Mouse (Mus musculus): Measurements from ENCODE around the gene Sik3.
A peak's percentile ranks its signal among the peaks of the same experiment; 100 is the strongest.
"Not testable (repeated sequence)": the region's sequence is repeated elsewhere in the genome, so short reads cannot be mapped to it uniquely, and the experiment has no call there.

Sik3 gene

DNA sequence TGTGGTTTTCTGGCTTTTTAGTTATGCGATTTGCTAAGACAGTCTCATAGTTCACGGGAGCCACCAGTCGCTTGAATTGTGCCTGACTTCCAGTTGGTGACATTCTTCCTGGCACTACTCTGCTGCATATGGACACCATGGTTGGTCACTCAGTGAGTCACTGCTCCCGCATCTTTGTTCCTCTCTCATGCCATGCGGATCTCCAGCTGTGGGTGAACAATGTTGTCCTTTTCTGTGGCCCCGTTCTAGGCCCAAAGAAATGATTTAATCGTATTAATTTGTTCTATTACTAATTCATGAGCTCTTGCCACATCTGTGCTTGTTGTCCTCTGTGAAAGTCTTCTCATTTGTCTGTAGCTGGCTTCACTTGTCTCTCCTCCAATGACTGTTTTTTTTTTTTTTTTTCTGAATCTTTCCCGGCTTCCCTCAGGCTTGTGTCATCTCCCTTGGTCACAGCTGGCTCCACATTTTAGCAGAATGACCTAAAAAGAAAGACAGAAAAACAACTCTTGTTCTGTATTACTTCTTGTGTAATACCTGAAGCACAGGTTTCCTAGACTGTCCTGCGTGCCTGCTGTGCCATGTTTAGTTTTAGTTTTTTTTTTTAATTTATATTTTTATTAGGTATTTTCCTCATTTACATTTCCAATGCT is 40.5 kb downstream of the Sik3 start:
- no peak for DNase-seq (ENCODE audit: low read depth, low spot score)

DNA sequence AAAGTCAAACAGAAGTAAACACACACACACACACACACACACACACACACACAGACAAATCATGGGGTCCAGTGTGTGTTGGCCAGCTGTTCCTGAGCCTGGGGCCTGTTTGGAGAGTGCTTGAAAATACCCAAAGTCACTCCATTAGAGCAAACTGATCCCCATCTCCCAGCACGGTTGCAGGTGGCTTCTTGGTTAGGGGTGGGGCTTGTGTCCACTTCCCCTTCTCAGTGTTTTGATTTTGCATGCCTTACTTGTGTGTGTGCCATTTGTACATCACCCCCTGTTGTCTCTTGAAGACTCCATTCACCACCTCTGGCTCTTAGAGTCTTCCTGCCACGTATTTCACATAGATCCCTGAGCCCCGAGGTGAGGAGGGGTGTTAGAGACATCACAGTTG is 45.4 kb downstream of the Sik3 start:
- no peak for DNase-seq (ENCODE audit: low read depth, low spot score)

DNA sequence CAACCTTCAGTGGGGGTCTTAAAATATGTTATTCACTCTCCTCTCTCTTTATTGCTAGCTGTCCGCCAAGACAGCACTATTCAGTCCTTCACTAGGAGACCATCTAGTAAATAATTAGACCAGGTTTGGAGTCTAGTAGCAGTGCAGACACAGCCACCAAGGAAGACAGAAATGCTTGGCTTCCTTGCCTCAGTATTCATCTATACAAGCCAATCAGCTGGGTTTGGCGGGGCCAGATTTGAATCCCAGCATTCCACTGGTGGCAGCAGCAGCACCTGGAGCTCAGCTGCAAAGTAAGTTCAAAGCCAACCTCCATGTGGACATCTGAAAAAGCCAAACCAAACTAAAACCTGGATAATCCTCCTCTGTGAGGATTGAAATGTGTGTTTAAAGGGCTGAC is 47.6 kb downstream of the Sik3 start:
- no peak for DNase-seq (ENCODE audit: low read depth, low spot score)

DNA sequence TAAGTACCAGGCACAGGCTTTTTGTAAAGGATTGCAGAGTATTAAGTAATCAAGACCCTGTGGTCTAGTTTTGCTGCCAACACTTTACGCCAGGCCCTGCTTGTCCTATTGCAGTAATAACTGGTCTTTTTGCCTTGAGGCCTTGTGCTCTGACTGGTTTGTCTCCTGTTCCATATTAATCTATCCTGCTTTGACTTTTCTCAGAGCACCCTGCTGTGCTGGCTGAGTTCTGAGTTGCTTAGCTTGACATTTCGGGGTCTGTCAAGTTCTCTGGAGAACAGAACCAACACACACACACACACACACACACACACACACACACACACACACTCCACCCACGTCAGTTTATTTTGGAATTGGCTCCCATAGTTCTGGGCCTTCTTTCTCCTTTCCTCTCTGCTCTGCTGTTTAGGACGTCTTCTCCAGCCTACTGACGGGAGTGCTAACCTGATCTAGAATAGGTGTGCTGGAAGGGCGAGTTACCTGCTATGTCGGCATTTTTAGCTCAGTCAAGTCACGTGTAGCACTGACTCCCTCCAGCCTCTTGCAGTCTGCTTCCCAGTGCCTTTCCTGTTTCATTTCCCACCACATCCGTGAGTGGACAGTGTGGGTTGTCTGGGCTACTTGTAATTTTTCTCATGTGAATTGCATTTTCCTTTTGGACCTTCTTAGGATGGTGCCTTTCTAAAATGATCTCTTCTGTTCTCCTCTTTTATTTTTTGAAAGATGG is 49.2 kb downstream of the Sik3 start:
- no peak for DNase-seq (ENCODE audit: low read depth, low spot score)

- no peak for DNase-seq (ENCODE audit: low read depth, low spot score)
These were observed 51.7 kb downstream of the Sik3 start for GRCm38 (mm10) chr9:46064331-46064730.

GRCm38 (mm10) chr9:46066711-46067110 is 54.1 kb downstream of the Sik3 start:
- DNase-seq (ENCODE audit: low read depth, low spot score), result no peak

DNA sequence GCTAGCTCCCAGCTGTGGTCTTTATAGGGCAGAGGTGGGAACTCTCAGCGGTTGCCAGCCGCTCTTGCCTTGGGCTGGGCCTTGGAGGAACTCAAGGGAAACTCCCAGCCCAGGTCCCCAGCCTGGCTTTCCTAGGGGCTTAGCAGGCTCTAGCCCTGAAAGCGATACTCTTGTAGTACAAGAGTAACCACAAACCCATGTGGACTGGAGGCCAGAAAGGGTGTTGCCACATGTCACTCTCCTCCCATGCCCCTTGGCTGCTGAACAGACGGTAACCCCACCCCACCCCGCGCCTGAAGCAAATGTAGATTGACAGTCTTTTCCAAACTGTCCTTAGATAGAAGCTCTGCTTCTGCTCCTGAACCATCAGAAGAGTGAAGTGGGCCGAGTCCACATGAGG is 55.1 kb downstream of the Sik3 start:
- DNase-seq (ENCODE audit: low read depth, low spot score), result no peak

GRCm38 (mm10) chr9:46069013-46069412 is 56.4 kb downstream of the Sik3 start:
- no peak for DNase-seq (ENCODE audit: low read depth, low spot score)

GRCm38 (mm10) chr9:46072101-46072835 is 59.6 kb downstream of the Sik3 start:
- DNase-seq (ENCODE audit: low read depth, low spot score), result peak; percentile 11

- no peak for DNase-seq (ENCODE audit: low read depth, low spot score)
These were observed 60.8 kb downstream of the Sik3 start for GRCm38 (mm10) chr9:46073443-46073842.

DNA sequence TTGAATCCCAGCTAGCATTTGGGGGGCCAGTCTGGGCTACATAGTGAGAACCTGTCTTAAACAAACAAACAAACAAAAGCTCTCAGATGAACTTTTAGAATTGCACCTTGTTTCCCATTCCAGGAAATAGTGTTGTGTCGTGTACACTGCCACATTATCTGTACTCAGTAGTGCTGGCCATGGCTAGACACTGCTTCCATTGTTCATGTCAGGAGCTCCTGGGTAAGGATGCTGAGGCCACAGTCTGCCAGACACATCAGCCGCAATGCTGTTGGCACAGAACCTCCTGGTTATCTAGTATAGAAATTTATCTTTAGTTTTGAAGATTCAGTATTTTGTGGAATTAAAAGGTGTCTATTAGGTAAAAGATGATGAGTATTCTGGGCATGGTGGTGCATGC is 63.0 kb downstream of the Sik3 start:
- no peak for DNase-seq (ENCODE audit: low read depth, low spot score)

- no peak for DNase-seq (ENCODE audit: low read depth, low spot score)
These were observed 69.8 kb downstream of the Sik3 start for GRCm38 (mm10) chr9:46082381-46082821.

GRCm38 (mm10) chr9:46083490-46083893 is 70.9 kb downstream of the Sik3 start:
- no peak for DNase-seq (ENCODE audit: low read depth, low spot score)

GRCm38 (mm10) chr9:46085898-46086297 is 73.3 kb downstream of the Sik3 start:
- no peak for DNase-seq (ENCODE audit: low read depth, low spot score)

GRCm38 (mm10) chr9:46086826-46087225 is 74.2 kb downstream of the Sik3 start:
- no peak for DNase-seq (ENCODE audit: low read depth, low spot score)

DNA sequence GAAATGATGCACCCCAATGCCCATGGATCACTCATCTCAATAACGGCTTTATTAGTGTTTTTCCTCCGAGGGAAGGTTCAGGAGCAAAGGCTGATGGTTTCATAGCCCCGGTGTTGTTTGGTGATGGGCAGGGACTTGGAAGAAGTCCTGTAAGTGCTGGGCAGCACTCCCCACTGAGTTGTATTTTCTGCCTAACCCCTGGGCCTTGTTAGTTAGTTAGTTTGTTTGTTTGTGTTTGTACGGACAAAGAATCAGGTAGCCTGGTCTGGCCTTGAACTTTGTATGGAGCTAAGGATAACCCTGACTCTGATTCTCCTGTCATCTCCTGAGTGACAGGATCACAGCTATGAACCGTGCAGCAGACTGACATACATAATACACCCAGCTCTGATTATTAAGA is 74.8 kb downstream of the Sik3 start:
- no peak for DNase-seq (ENCODE audit: low read depth, low spot score)

DNA sequence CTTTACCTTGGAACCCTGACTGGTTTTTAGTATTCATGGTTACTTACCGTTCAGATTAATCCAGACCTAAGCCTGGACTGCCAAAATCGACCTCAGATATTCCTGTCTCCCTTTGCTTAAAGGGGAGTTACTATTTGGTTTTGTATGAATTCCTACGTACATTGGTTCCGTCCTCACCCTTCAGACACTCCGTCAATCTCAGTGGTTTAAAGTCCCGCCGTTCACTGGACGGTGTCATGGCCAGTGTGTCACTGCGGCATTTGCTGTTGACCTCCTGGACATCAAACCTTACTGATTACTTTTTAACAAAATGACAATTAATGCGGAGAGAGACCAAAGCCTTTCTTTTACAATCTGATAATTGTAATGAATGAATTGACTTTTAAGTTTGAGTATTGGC is 76.1 kb downstream of the Sik3 start:
- DNase-seq (ENCODE audit: low read depth, low spot score), result no peak

GRCm38 (mm10) chr9:46090066-46090465 is 77.4 kb downstream of the Sik3 start:
- DNase-seq (ENCODE audit: low read depth, low spot score), result no peak

GRCm38 (mm10) chr9:46091157-46091556 is 78.5 kb downstream of the Sik3 start:
- not testable (repeated sequence) for DNase-seq (ENCODE audit: low read depth, low spot score)

DNA sequence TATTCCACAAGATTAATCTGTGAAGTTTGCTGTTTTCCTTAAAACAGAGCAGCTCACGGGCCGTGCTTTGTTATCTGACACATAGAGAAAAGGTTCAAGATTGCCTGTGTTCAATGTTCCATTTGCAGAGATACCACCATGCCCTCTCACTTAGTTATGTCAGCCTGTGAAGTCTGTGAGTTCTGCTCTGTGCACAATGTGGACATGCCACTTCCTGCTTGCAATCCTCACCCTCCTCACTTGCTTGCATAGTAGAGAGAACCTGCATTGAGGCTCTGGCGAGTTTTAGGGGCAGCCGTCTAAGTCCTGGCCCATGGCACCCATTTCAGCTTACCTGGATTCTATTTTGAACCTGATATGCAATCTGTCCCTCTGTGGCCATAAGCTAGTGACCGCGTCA is 80.0 kb downstream of the Sik3 start:
- no peak for DNase-seq (ENCODE audit: low read depth, low spot score)

DNA sequence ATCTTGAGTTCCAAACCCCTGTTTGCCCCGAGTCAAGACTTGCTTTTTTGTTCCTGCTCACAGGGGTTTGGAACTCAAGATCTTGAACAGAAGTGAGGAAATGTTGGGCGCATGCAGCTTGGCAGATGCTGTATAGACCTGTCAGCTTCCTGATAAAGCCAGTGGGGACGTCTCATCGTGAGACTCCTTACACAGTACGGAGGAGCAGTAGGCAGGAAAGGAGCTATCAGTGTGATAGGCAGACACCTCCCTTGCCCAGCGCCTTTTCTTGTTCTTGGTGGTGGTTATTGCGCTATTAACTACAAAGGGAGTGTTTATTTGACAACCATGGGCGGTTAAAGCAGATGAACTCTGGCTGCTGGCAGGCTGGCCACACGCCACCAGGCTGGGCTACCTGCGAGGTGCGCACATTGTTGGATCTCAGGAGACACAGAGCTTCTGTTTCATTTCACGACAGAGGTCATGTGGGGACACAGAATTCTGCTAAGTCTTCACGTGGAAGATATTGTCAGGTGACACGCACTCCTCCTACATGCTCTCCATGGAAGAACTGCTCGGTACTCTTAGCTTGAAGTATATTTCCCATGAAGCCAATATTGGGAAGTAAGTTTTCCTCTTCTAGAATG is 85.9 kb downstream of the Sik3 start:
- DNase-seq (ENCODE audit: low read depth, low spot score), result no peak

DNA sequence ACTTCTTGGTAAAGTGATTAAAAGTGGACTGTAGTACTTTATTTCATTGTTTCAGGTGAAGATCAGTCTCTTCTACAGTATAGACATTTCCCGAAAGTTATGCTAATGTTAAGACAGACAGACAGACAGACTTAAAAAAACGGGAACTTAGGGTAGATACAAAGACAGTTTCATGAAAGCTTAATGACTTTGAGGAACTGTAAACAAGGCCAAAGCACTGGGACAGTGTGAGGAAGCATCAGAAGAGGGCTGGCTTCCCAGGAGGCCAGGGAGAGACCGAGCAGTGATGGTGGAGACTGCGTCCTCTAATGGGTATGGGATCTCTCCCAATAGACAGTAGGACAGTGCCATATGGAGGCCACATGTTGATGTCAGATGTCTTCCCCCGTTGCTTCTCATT is 86.5 kb downstream of the Sik3 start:
- no peak for DNase-seq (ENCODE audit: low read depth, low spot score)

Data from WW6 (cell line).